Mouse (Mus musculus) thymus, postnatal 14 days (tissue): ENCODE data around the gene Grik1.

Experiments
- DNase-seq: peaks from one replicate; pipeline ENCODE4 v3.0.0; 2021

The Grik1 gene

GRCm38 (mm10) chr16:87954715-87955441 lies 335.2 kb downstream of the Grik1 start:
- no peak for DNase-seq

GRCm38 (mm10) chr16:87953176-87953575 lies 336.9 kb downstream of the Grik1 start:
- no peak for DNase-seq

- no peak for DNase-seq
Observed at GRCm38 (mm10) chr16:87949881-87950280, 340.2 kb downstream of the Grik1 start.

DNA sequence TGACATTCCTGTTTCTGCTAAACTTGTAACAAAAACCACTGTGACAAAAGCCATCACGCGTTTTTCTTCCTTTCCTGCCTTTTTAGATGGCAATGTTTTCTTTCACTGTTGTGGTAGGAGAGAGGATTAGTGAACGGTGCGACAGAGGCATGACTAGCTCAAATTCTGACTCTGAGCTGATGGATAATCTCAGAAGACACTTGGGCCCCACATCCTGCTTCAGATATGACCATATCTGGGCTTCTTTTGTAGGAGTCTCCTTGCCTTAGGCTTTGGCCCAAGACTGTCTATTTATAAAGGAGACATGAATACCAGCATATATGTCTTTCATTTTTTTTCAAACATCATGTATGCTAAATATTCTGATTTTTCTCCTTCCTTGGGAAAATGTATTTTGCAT lies 341.9 kb downstream of the Grik1 start:
- no peak for DNase-seq

DNA sequence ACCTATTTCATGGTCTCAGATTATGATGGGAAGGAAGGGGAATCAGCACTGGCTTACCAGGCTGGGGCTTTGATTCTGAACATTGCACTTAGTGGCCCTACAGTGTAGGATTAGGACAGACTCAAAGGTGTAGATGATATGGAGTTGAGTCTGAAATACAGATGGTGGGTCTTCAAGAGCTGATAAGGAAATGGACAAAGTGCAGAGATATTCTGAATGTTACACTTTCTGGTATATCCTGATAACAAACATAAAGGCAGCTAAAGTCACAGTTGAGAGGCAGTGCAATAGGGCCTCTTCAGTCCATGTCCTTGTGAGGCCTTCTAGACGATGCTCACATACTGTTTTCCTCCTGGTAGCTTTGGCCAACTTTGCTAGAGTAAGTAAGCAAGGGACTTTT lies 345.7 kb downstream of the Grik1 start:
- DNase-seq, result no peak

- DNase-seq, result no peak
Observed at GRCm38 (mm10) chr16:87942103-87942865, 347.8 kb downstream of the Grik1 start.

- no peak for DNase-seq
Observed at GRCm38 (mm10) chr16:87934685-87935084, 355.4 kb downstream of the Grik1 start.

GRCm38 (mm10) chr16:87931358-87931757 lies 358.7 kb downstream of the Grik1 start:
- no peak for DNase-seq

DNA sequence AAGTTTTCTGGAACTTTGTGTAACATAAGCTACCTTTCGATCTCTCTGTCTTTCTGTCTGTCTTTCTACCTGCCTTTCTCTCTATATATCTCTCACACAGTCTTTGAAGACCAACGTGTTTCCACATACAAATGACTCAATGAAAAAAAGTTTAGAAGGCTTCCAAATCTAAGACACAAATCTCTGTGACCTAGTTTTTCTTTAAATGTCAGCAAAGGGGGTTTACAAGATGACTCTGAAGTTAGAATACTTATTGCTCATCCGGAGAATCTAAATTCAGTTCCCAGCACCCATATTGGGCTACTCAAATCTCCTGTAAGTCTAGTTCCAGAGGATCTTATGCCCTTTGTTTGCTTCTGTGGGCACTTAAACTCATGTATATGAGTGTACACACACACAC lies 359.5 kb downstream of the Grik1 start:
- DNase-seq, result no peak

DNA sequence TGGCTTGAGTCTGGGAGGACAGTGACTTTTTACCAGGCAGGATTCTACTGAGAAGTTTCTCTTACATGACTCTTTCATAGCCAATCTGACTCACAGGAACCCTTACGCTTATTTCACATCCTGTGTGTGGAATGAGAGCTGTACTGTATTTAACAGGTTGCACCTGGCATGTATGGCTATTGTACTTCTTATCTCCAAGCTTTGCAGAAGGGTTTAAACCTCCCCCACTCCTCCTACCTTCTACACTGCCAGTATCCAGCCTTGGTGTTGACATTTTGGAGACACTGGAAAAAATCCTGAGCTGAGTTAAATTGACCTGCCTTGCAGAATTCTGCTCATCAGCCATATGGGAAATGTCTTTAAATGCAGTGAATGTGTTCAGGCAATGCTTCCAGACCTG lies 361.4 kb downstream of the Grik1 start:
- no peak for DNase-seq

DNA sequence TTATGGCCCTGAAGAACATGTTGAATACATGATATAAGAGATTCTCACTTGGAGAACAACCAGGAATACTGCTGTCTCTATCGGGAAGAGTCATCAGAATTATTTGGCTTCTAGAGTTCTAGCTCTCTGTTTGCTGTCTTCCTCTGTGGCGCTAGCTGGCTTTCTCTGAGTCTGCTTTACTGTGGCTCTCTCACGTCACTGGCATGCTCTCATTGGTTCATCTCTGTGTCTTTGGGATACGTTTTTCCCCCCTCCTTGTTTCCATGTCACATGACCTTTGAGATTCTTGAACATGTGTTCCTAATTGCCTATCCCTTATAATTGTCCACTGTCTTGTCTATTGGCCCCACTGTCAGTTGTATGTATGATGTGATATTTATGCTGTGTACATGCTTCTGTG lies 372.2 kb downstream of the Grik1 start:
- DNase-seq, result no peak

GRCm38 (mm10) chr16:87917157-87917546 lies 372.9 kb downstream of the Grik1 start:
- DNase-seq, result no peak

- DNase-seq, result no peak
Observed at GRCm38 (mm10) chr16:87916209-87917156, 373.6 kb downstream of the Grik1 start.

DNA sequence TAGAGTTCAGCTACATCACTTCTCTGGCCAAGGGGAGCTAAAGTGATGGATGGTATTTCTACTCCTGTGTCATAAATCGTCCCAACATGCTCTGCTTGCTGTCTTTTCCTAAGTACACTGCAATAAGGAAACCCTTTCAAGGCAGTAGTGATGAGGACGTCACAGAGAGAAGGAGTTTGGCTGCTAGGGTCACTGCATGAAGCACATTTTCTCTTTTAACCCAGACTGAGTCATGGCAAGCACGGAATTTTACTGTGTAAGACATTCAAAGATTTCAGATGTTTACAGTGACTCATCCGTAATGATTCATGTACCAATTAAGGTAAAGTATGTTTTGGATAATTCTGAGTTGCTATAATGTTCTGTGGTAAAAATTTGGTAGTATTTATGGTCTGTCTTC lies 374.9 kb downstream of the Grik1 start:
- no peak for DNase-seq

DNA sequence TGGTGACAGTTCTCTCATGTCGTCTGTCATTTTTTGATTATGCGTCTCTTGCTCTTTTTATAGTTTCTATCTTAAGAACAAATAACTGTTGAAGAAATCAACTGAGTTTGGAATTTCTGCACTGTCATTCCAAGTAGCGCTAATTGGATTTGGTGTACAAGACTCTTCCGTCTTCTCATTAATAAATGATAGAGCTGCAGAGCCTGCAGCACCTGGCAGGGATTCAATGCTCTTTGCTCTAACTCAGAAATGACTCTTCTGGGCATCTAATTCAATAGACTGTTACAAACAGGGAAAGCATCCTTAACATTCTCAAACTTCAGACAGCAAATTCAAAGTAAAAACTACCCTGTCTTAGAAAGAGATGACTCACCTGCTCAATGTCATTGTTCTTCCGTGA lies 376.3 kb downstream of the Grik1 start:
- DNase-seq, result no peak

DNA sequence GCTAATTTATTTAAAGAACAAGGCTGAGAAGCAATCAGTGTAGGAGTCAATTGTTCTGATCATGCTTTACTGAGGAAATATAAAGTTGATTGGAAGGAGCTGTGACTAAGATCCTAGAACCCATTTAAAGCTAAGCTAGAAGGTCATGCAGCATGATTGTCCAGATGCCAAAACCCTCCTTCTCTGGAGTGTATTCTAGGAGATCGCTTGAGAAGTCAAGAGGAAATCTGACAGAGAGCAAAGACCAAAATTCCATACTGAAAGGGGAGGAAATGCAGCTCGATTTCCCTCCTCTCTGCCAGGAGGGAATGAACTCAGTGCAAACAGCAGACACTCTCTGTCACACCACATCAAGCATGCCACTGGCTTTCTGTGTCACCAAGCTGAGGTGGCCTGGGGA lies 378.9 kb downstream of the Grik1 start:
- DNase-seq, result no peak

GRCm38 (mm10) chr16:87902049-87902448 lies 388.0 kb downstream of the Grik1 start:
- no peak for DNase-seq

GRCm38 (mm10) chr16:87901189-87901588 lies 388.9 kb downstream of the Grik1 start:
- DNase-seq, result no peak

- no peak for DNase-seq
Observed at GRCm38 (mm10) chr16:87875927-87876326, 414.1 kb downstream of the Grik1 start.

GRCm38 (mm10) chr16:87864526-87864925 lies 425.5 kb downstream of the Grik1 start:
- DNase-seq, result no peak

DNA sequence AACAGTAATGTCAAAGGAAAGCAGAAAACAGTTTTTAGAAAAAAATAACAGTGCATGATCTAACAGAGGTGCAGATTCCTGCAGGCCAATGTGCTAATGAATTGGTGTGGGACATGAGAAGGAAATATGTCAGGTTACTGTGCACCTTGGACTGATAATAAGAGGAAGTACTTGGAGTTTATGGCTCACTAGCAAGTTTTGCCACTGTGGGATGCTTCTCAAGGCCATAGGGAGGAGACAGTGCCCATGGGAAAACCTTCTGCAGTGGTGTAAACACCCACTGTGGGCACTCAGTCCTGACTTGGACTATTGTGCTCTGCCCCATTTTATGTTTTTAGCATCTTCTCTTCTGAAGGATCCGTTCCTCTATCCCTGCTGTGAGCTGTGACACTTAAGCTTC lies 428.3 kb downstream of the Grik1 start:
- no peak for DNase-seq

DNA sequence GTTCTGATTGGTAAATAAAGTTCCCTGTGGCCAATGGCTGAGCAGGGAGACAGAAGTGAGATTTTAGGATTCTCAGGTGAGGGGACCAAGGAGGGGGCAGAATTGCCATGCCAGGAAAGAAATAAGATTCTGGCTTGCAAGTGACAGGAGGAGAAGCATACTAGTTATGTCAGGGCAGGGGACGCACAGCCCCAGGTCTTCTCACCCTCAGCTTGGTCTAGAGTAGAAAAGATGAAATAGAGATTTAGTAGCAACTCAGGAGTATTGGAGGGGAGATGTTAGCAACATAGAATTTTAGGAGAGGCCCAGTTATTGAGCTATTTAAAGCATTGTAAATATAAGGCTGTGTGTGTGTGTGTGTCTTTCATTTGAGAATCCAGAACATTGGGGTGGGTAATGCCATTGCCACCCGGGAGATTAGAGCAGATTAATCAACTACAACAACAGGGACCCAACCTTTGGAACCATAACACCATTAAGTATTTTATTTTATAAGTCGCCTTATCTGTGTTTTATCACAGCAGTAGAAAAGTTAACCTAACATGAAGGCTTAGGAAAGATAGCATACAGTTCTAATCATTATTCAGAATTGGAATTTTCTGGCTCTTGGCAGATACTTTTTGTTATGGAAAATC lies 436.5 kb downstream of the Grik1 start:
- no peak for DNase-seq

DNA sequence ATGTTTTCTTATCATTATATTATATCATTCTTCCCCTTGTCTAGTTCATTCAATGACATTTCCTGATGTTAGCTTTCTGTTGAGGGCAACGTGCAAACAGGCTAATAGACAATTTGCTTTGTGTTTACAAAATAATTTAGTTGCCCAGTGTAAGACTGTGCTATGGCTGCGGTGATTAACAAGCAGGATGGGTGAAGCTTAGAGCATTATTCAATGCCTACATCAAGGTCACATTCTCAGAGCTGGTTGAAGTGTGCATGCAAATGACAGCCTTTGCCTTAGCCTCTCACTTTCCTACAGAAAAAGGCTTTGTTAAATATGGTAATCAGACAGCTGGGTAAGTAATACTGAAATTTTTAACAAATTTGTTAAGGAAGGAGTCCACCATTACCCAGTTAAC lies 438.5 kb downstream of the Grik1 start:
- DNase-seq, result no peak
